Mouse (Mus musculus) B cell, adult 67 days (primary cell): ENCODE measurements around the gene BC035947. TPM values are rescaled to one million over a fixed set of nuclear protein-coding genes. Genes with fewer than 3 reads are reported as not detected.

Source experiments
- total RNA-seq, 2 experiments: library from RNA; stranded (reverse); gene quantifications; 4 replicates each; pipeline ENCODE4 v1.2.4; 2023

The BC035947 gene
- not detected for total RNA-seq

GRCm38 (mm10) chr1:78511621-78512160 is at the start of gene BC035947:
TSS of gene BC035947 (minus strand) at chr1:78512158.

GRCm38 (mm10) chr1:78510862-78511261 is 1.1 kb downstream of the BC035947 start, which contains the start of gene Mogat1:
TSS of gene Mogat1 (plus strand) at chr1:78510991.

GRCm38 (mm10) chr1:78488752-78489492 is 23.0 kb downstream of the BC035947 start, which contains the start of gene Farsb:
TSS of gene Farsb (minus strand) at chr1:78488897.

Other genes with a start within 250 kb of the BC035947 start
- gene Sgpp2, start 201.8 kb downstream of the BC035947 start, total RNA-seq = not detected
- 10 to 100 TPM; 53.0 to 58.2 TPM for gene Farsb, start 23.3 kb downstream of the BC035947 start, total RNA-seq
- 1 to 10 TPM; 1.8 to 2.3 TPM for gene Mogat1, start 1.2 kb downstream of the BC035947 start, total RNA-seq
- gene Acsl3, start 145.7 kb upstream of the BC035947 start, total RNA-seq = 10 to 100 TPM; 13.5 to 15.1 TPM
- 10 to 100 TPM; 15.5 to 18.2 TPM for gene Utp14b, start 145.9 kb upstream of the BC035947 start, total RNA-seq